Mouse (Mus musculus) MEL (cell line): Measurements from ENCODE around the gene Stx2. TPM values are rescaled to one million over a fixed set of nuclear protein-coding genes. Genes with fewer than 3 reads are reported as not detected.

Experiments
- DNase-seq: peaks from one replicate; pipeline ENCODE4 v3.0.0; 2011; ENCODE audit warnings: low read depth, low spot score
- H3K27ac ChIP-seq: 2 replicates; pipeline ENCODE4 v1.5.1; 2012; ENCODE audit warnings: low read depth, mild to moderate bottlenecking, control low read depth, low read length, moderate library complexity; ENCODE audit not compliant: control insufficient read depth
- H3K27me3 ChIP-seq, 2 experiments: fragments of 150-350 bp in 1 of 2; sonication (generic) in 1 of 2; 2 replicates each; pipeline ENCODE4 v1.6.1; 2012; ENCODE audit warnings: low read length in 2 of 2, mild to moderate bottlenecking in 2 of 2, improper control_type of control experiment in 1 of 2, moderate library complexity in 1 of 2; ENCODE audit not compliant: insufficient read depth in 2 of 2, control insufficient read depth in 1 of 2
- H3K36me3 ChIP-seq, 2 experiments: 2 replicates each; pipeline ENCODE4 v1.6.1; 2012 to 2014; ENCODE audit warnings: low read length in 2 of 2, improper control_type of control experiment in 1 of 2, inconsistent platforms in 1 of 2, mild to moderate bottlenecking in 1 of 2; ENCODE audit not compliant: insufficient read depth in 2 of 2, control insufficient read depth in 1 of 2
- H3K4me1 ChIP-seq, 2 experiments: fragments of 150-350 bp in 1 of 2; sonication (generic) in 1 of 2; 2 replicates each; pipeline ENCODE4 v1.6.1; 2012; ENCODE audit warnings: low read length in 2 of 2, improper control_type of control experiment in 1 of 2, mild to moderate bottlenecking in 1 of 2; ENCODE audit not compliant: insufficient read depth in 2 of 2, control insufficient read depth in 1 of 2
- H3K4me3 ChIP-seq, 2 experiments: fragments of 150-350 bp in 1 of 2; sonication (generic) in 1 of 2; 2 replicates each; pipeline ENCODE4 v1.5.1; 2012; ENCODE audit warnings: low read depth in 2 of 2, low read length in 2 of 2, mild to moderate bottlenecking in 2 of 2, moderate library complexity in 2 of 2, control low read depth in 1 of 2, improper control_type of control experiment in 1 of 2; ENCODE audit not compliant: control insufficient read depth in 1 of 2, insufficient read depth in 1 of 2
- H3K79me2 ChIP-seq: 2 replicates; pipeline ENCODE4 v1.6.1; 2012; ENCODE audit warnings: mild to moderate bottlenecking, low read length, moderate library complexity; ENCODE audit not compliant: control insufficient read depth, poor library complexity, insufficient read depth
- H3K9ac ChIP-seq: 2 replicates; pipeline ENCODE4 v1.6.1; 2012; ENCODE audit warnings: low read depth, mild to moderate bottlenecking, control low read depth, low read length, moderate library complexity; ENCODE audit not compliant: control insufficient read depth, poor library complexity, severe bottlenecking
- H3K9me3 ChIP-seq: fragments of 150-350 bp; sonication (generic); replicated peaks from 2 replicates; pipeline ENCODE4 v1.6.1; 2012; ENCODE audit warnings: mild to moderate bottlenecking, low read length, improper control_type of control experiment, moderate library complexity; ENCODE audit not compliant: insufficient read depth
- BHLHE40 ChIP-seq: IDR thresholded peaks from 2 replicates; pipeline ENCODE4 v1.6.1; 2012; ENCODE audit warnings: low read depth, mild to moderate bottlenecking, inconsistent platforms, low read length, improper control_type of control experiment, borderline replicate concordance
- CHD1 ChIP-seq: IDR thresholded peaks from 2 replicates; pipeline ENCODE4 v1.6.1; 2012; ENCODE audit warnings: low read depth, mild to moderate bottlenecking, inconsistent platforms, low read length, improper control_type of control experiment
- CHD2 ChIP-seq: IDR thresholded peaks from 2 replicates; pipeline ENCODE4 v1.6.1; 2011; ENCODE audit warnings: low read length, improper control_type of control experiment
- E2F4 ChIP-seq: IDR thresholded peaks from 2 replicates; pipeline ENCODE4 v1.6.1; 2011; ENCODE audit warnings: low read depth, low read length, improper control_type of control experiment, borderline replicate concordance
- ELF1 ChIP-seq: IDR thresholded peaks from 2 replicates; pipeline ENCODE4 v1.6.1; 2014; ENCODE audit warnings: low read depth, mild to moderate bottlenecking, inconsistent platforms, low read length, improper control_type of control experiment, moderate library complexity
- ETS1 ChIP-seq: IDR thresholded peaks from 2 replicates; pipeline ENCODE4 v1.6.1; 2012; ENCODE audit warnings: low read depth, mild to moderate bottlenecking, inconsistent platforms, low read length, improper control_type of control experiment, moderate library complexity
- GABPA ChIP-seq: IDR thresholded peaks from 2 replicates; pipeline ENCODE4 v1.6.1; 2012; ENCODE audit warnings: low read depth, mild to moderate bottlenecking, inconsistent platforms, low read length, improper control_type of control experiment, moderate library complexity
- GATA1 ChIP-seq: IDR thresholded peaks from 2 replicates; pipeline ENCODE4 v1.6.1; 2011; ENCODE audit warnings: low read depth, low read length, improper control_type of control experiment
- JUND ChIP-seq: IDR thresholded peaks from 2 replicates; pipeline ENCODE4 v1.6.1; 2011; ENCODE audit warnings: low read depth, mild to moderate bottlenecking, improper control_type of control experiment, low read length
- KAT2A ChIP-seq: conservative IDR thresholded peaks from 2 replicates; pipeline ENCODE4 v1.6.1; 2012; ENCODE audit warnings: low read depth, low read length, improper control_type of control experiment, inconsistent platforms
- MAFK ChIP-seq: IDR thresholded peaks from 2 replicates; pipeline ENCODE4 v1.6.1; 2011; ENCODE audit warnings: low read depth, mild to moderate bottlenecking, low read length, improper control_type of control experiment, borderline replicate concordance
- MAX ChIP-seq: IDR thresholded peaks from 2 replicates; pipeline ENCODE4 v1.6.1; 2011; ENCODE audit warnings: low read length, improper control_type of control experiment
- MAZ ChIP-seq: IDR thresholded peaks from 2 replicates; pipeline ENCODE4 v1.6.1; 2012; ENCODE audit warnings: low read depth, mild to moderate bottlenecking, inconsistent platforms, low read length, improper control_type of control experiment
- MEF2A ChIP-seq: IDR thresholded peaks from 2 replicates; pipeline ENCODE4 v1.6.1; 2014; ENCODE audit warnings: low read depth, mild to moderate bottlenecking, inconsistent platforms, low read length, improper control_type of control experiment; ENCODE audit not compliant: poor library complexity, insufficient replicate concordance, severe bottlenecking; ENCODE audit errors: extremely low read depth
- MXI1 ChIP-seq: IDR thresholded peaks from 2 replicates; pipeline ENCODE4 v1.6.1; 2011; ENCODE audit warnings: mild to moderate bottlenecking, low read depth, low read length, improper control_type of control experiment
- MYB ChIP-seq: IDR thresholded peaks from 2 replicates; pipeline ENCODE4 v1.6.1; 2011; ENCODE audit warnings: mild to moderate bottlenecking, low read depth, low read length, improper control_type of control experiment
- MYC ChIP-seq: IDR thresholded peaks from 2 replicates; pipeline ENCODE4 v1.6.1; 2011; ENCODE audit warnings: low read depth, mild to moderate bottlenecking, low read length, improper control_type of control experiment, moderate library complexity
- NELFE ChIP-seq: IDR thresholded peaks from 2 replicates; pipeline ENCODE4 v1.6.1; 2011; ENCODE audit warnings: low read depth, low read length, improper control_type of control experiment
- NRF1 ChIP-seq: IDR thresholded peaks from 2 replicates; pipeline ENCODE4 v1.6.1; 2014; ENCODE audit warnings: low read depth, mild to moderate bottlenecking, inconsistent platforms, low read length, improper control_type of control experiment, moderate library complexity; ENCODE audit not compliant: poor library complexity, insufficient read depth, severe bottlenecking
- POLR2AphosphoS2 ChIP-seq: IDR thresholded peaks from 2 replicates; pipeline ENCODE4 v1.6.1; 2011; ENCODE audit warnings: low read length, improper control_type of control experiment
- POLR2AphosphoS5 ChIP-seq: IDR thresholded peaks from 2 replicates; pipeline ENCODE4 v1.6.1; 2012; ENCODE audit warnings: low read depth, borderline replicate concordance, mild to moderate bottlenecking, inconsistent platforms, low read length, moderate library complexity, mixed read lengths
- RAD21 ChIP-seq: IDR thresholded peaks from 2 replicates; pipeline ENCODE4 v1.6.1; 2011; ENCODE audit warnings: mild to moderate bottlenecking, low read depth, low read length, improper control_type of control experiment
- RCOR1 ChIP-seq: IDR thresholded peaks from 2 replicates; pipeline ENCODE4 v1.6.1; 2012; ENCODE audit warnings: low read depth, mild to moderate bottlenecking, inconsistent platforms, low read length, improper control_type of control experiment
- SIN3A ChIP-seq: IDR thresholded peaks from 2 replicates; pipeline ENCODE4 v1.6.1; 2012; ENCODE audit warnings: low read length, improper control_type of control experiment, inconsistent platforms
- TAL1 ChIP-seq: IDR thresholded peaks from 2 replicates; pipeline ENCODE4 v1.6.1; 2012; ENCODE audit warnings: mild to moderate bottlenecking, inconsistent platforms, low read length, moderate library complexity, mixed read lengths
- TBP ChIP-seq: IDR thresholded peaks from 2 replicates; pipeline ENCODE4 v1.8.0; 2011; ENCODE audit warnings: low read depth, low read length, improper control_type of control experiment
- TCF12 ChIP-seq: IDR thresholded peaks from 2 replicates; pipeline ENCODE4 v1.6.1; 2014; ENCODE audit warnings: low read depth, mild to moderate bottlenecking, inconsistent platforms, low read length, improper control_type of control experiment, moderate library complexity
- UBTF ChIP-seq: IDR thresholded peaks from 2 replicates; pipeline ENCODE4 v1.6.1; 2012; ENCODE audit warnings: low read depth, mild to moderate bottlenecking, inconsistent platforms, low read length, improper control_type of control experiment, moderate library complexity, borderline replicate concordance; ENCODE audit not compliant: insufficient read depth
- USF1 ChIP-seq: IDR thresholded peaks from 2 replicates; pipeline ENCODE4 v1.6.1; 2014; ENCODE audit warnings: low read depth, mild to moderate bottlenecking, inconsistent platforms, low read length, improper control_type of control experiment, moderate library complexity
- USF2 ChIP-seq, 2 experiments: IDR thresholded peaks; 2 replicates each; pipeline ENCODE4 v1.6.1; 2011 to 2012; ENCODE audit warnings: improper control_type of control experiment in 2 of 2, low read length in 2 of 2, borderline replicate concordance in 1 of 2, inconsistent platforms in 1 of 2, low read depth in 1 of 2, mild to moderate bottlenecking in 1 of 2; ENCODE audit not compliant: insufficient read depth in 1 of 2
- ZC3H11A ChIP-seq: IDR thresholded peaks from 2 replicates; pipeline ENCODE4 v1.6.1; 2012; ENCODE audit warnings: low read depth, mild to moderate bottlenecking, inconsistent platforms, low read length, improper control_type of control experiment
- ZKSCAN1 ChIP-seq: IDR thresholded peaks from 2 replicates; pipeline ENCODE4 v1.6.1; 2012; ENCODE audit warnings: low read depth, mild to moderate bottlenecking, inconsistent platforms, low read length, improper control_type of control experiment, moderate library complexity
- ZMIZ1 ChIP-seq: IDR thresholded peaks from 2 replicates; pipeline ENCODE4 v1.6.1; 2012; ENCODE audit warnings: low read depth, mild to moderate bottlenecking, inconsistent platforms, low read length, improper control_type of control experiment, moderate library complexity
- ZNF384 ChIP-seq: IDR thresholded peaks from 2 replicates; pipeline ENCODE4 v1.6.1; 2012; ENCODE audit warnings: low read depth, mild to moderate bottlenecking, inconsistent platforms, low read length, improper control_type of control experiment
- polyA plus RNA-seq, 2 experiments: library from polyadenylated mRNA; stranded (reverse) in 1 of 2; unstranded in 1 of 2; fragments of >175 nt in 1 of 2; fragments of >200 nt in 1 of 2; gene quantifications; 2 replicates each; pipeline versions ENCODE4 v1.2.1 to v1.2.4; 2012; ENCODE audit warnings: low replicate concordance in 2 of 2, low read depth in 1 of 2; ENCODE audit not compliant: insufficient read length in 2 of 2, insufficient read depth in 1 of 2, missing spikeins in 1 of 2
- total RNA-seq: library from RNA; depleted of rRNA; stranded (reverse); fragments of 300-350 nt; gene quantifications from 2 replicates; pipeline ENCODE4 v1.2.3, GENCODE M21; 2012

Gene Stx2
- total and polyA plus RNA-seq, 3 experiments, result 84.8 to 97.1 TPM; not detected in 1

GRCm38 (mm10) chr5:129007105-129007957 is 1.0 kb downstream of the Stx2 start:
- Histone ChIP-seq H3K36me3 (peaks cover 2 to 46% of the 10 kb centered on the region in 2 experiments; a peak in 2 of 4 replicates), H3K9ac (peak overlapping the region; percentile 99), H3K9me3 (no peaks in the 10 kb centered on the region), H3K27ac (peak overlapping the region; percentile 98), H3K4me3 (peak overlapping the region; percentile 95 to 98), H3K27me3 (no peaks in the 10 kb centered on the region), H3K79me2 (peaks cover 45% of the 10 kb centered on the region), H3K4me1 (peaks cover 8 to 61% of the 10 kb centered on the region in 2 experiments)
- peak; percentile 85 for DNase-seq
- TF ChIP-seq NELFE (peak; percentile 83), ZNF384 (peak; percentile 100), UBTF (no peak), MAZ (peak; percentile 90), BHLHE40 (0 out of 2 replicates have a peak, but pooled peaks have one; percentile 29), ZC3H11A (no peak), USF2 (IDR thresholded peaks at IDR 0.05; ENCODE audit: borderline replicate concordance in 1 of 2, insufficient read depth in 1 of 2, low read depth in 1 of 2, low read length in 2 of 2) (no peak), NRF1 (no peak), TBP (peak; percentile 93), USF1 (peak; percentile 59; the same call in 1 of the 2 replicates), KAT2A (no peak), GABPA (no peak), MYC (peak; percentile 77), CHD1 (peak; percentile 72; the same call in 1 of the 2 replicates), TCF12 (peak; percentile 90), ETS1 (peak; percentile 89), MXI1 (peak; percentile 79; the same call in 1 of the 2 replicates), RAD21 (no peak), POLR2AphosphoS5 (no peak; the same call in 1 of the 2 replicates), JUND (no peak), MAFK (no peak), E2F4 (no peak), MEF2A (no peak), MYB (peak; percentile 97), ZKSCAN1 (peak; percentile 72; the same call in 1 of the 2 replicates), RCOR1 (peak; percentile 56; the same call in 1 of the 2 replicates), ZMIZ1 (peak; percentile 47; the same call in 1 of the 2 replicates), SIN3A (peak; percentile 91), CHD2 (no peak), ELF1 (no peak), POLR2AphosphoS2 (peak; percentile 43; the same call in 1 of the 2 replicates), TAL1 (peak; percentile 55), GATA1 (peak; percentile 94), MAX (peak; percentile 23; the same call in 1 of the 2 replicates)
